Mouse (Mus musculus): Measurements from ENCODE around the gene Mfsd10. TPM values are rescaled to one million over a fixed set of nuclear protein-coding genes. Genes with fewer than 3 reads are reported as not detected.

The Mfsd10 gene
- polyA plus RNA-seq, 1 experiment from 2014 or later = 109 TPM

DNA sequence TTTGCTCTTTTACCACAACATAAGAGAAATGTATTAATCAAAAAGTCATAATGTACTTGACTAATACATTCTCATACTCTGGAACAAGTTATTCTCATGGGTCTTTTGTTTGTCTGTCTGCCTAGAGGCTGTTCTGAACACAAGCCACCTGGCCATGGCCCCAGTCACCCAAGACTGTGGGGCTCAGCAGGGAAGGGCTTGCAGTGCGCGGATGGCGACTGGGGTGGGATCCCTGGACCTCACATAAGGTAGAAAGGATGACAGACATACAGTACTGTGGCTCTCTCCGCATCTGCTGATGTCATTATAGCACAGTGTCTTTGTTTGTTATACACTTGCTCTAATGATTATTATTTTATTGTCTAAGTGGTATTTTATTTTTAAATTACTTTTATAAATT, 46.3 kb downstream of the Mfsd10 start:
- Histone ChIP-seq H3K4me1 (ENCODE audit: control insufficient read depth, insufficient read depth, low read depth, low read length) (peaks cover 5% of the 10 kb centered on the region), H3K9ac (ENCODE audit: low read depth, low read length) (no peak overlapping the region; the same call in 1 of the 2 replicates), H3K9me3 (ENCODE audit: control insufficient read depth, low read length) (no peaks in the 10 kb centered on the region), H3K4me3 (ENCODE audit: low read length) (no peak overlapping the region), H3K4me2 (ENCODE audit: low read length) (no peak overlapping the region), H3K27ac (ENCODE audit: low read depth, low read length) (no peak overlapping the region), H3K27me3 (replicated peaks; ENCODE audit: control insufficient read depth, insufficient read depth, low read length) (no peaks in the 10 kb centered on the region), H3K36me3 (ENCODE audit: control insufficient read depth, insufficient read depth, low read length) (no peaks in the 10 kb centered on the region)
- 34% methylated on average over 4 of the region's 4 CpGs for WGBS
- no peak for ATAC-seq

DNA sequence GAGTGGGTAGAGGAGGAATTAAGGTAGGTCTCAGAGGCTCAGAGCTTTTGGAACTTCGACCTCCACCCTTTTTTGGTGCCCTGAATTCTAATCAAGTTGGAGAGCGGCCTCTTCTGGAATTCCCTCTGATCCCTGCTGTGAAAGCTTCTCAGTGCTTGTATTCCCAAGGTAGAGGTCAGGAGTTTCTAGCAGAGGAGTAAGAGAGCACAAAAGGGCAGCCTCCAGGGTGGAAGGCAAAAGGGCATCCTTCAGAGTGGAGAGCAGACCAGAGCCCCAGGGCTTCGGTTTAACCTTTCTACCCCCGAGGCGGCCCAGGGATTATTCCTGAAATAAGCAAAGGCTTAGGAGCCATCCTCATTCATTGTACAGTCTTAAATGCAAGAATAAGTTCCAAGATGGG, 47.0 kb downstream of the Mfsd10 start:
- no peak overlapping the region for H3K4me2 ChIP-seq (ENCODE audit: low read length)
- no peak for ATAC-seq
- H3K27me3 ChIP-seq (replicated peaks; ENCODE audit: control insufficient read depth, insufficient read depth, low read length) = no peaks in the 10 kb centered on the region
- 14% methylated on average over 5 of the region's 5 CpGs for WGBS
- no peak overlapping the region for H3K27ac ChIP-seq (ENCODE audit: low read depth, low read length)
- H3K4me1 ChIP-seq (ENCODE audit: control insufficient read depth, insufficient read depth, low read depth, low read length) = peaks cover 5% of the 10 kb centered on the region
- H3K4me3 ChIP-seq (ENCODE audit: low read length) = no peak overlapping the region
- H3K36me3 ChIP-seq (ENCODE audit: control insufficient read depth, insufficient read depth, low read length) = no peaks in the 10 kb centered on the region
- no peak overlapping the region for H3K9ac ChIP-seq (ENCODE audit: low read depth, low read length)
- no peaks in the 10 kb centered on the region for H3K9me3 ChIP-seq (ENCODE audit: control insufficient read depth, low read length)

DNA sequence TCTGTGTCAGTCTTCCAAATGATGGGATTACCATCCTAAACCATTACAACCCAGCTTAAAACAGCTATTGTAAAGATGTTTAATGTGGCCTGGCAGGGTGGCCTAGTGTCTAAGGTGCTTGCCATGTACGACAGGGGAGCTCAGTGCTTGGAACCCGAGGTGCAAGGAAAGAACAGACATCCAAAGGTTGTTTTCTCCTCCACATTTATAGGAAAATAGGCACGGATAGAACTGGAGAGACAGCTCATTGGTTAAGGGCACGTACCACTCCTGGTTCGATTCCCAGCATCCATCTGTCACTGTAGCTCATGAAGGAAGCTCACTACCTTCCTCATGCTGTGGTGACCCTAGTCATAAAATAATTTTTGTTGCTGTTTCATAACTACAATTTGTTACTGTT, 49.1 kb downstream of the Mfsd10 start:
- 0 out of 2 replicates have a peak, but pooled peaks cover 3% of the 10 kb centered on the region for H3K36me3 ChIP-seq (ENCODE audit: control insufficient read depth, insufficient read depth, low read length)
- H3K27ac ChIP-seq (ENCODE audit: low read depth, low read length) = no peak overlapping the region
- no peaks in the 10 kb centered on the region for H3K27me3 ChIP-seq (replicated peaks; ENCODE audit: control insufficient read depth, insufficient read depth, low read length)
- 89% methylated on average over 5 of the region's 5 CpGs for WGBS
- ATAC-seq = no peak
- H3K9ac ChIP-seq (ENCODE audit: low read depth, low read length) = no peak overlapping the region
- H3K4me3 ChIP-seq (ENCODE audit: low read length) = no peak overlapping the region
- H3K9me3 ChIP-seq (ENCODE audit: control insufficient read depth, low read length) = no peaks in the 10 kb centered on the region
- peaks cover 5% of the 10 kb centered on the region for H3K4me1 ChIP-seq (ENCODE audit: control insufficient read depth, insufficient read depth, low read depth, low read length)
- H3K4me2 ChIP-seq (ENCODE audit: low read length) = no peak overlapping the region

DNA sequence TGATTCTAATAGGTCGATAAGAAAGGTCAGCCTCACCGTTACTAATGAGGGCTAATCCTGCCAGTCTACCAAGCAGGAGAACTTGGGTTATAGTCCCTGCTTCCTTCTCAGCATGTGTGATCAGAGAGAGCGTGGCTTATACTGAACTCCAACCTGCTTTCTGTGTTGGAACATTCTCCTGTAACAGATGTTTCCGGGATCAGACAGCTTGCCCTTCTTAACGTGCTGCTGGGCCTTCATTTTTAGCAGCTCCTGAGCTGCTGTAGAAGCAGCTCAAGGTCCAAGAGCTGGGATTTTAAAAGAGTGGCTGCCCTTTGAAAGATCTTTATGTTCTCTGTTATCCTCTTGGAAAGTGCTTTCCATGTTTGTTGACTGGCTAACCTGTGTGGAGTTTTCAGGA, 51.8 kb downstream of the Mfsd10 start:
- Histone ChIP-seq H3K4me3 (ENCODE audit: low read length) (no peak overlapping the region), H3K27me3 (replicated peaks; ENCODE audit: control insufficient read depth, insufficient read depth, low read length) (no peaks in the 10 kb centered on the region), H3K4me1 (ENCODE audit: control insufficient read depth, insufficient read depth, low read depth, low read length) (peaks cover 7% of the 10 kb centered on the region; the same call in 1 of the 2 replicates), H3K36me3 (ENCODE audit: control insufficient read depth, insufficient read depth, low read length) (0 out of 2 replicates have a peak, but pooled peaks cover 3% of the 10 kb centered on the region), H3K9me3 (ENCODE audit: control insufficient read depth, low read length) (no peaks in the 10 kb centered on the region), H3K9ac (ENCODE audit: low read depth, low read length) (no peak overlapping the region), H3K27ac (ENCODE audit: low read depth, low read length) (no peak overlapping the region), H3K4me2 (ENCODE audit: low read length) (no peak overlapping the region)
- 77% methylated on average over 5 of the region's 5 CpGs for WGBS
- ATAC-seq = no peak

Other genes starting within 250 kb of the Mfsd10 start
- gene Tnip2, start 123.2 kb downstream of the Mfsd10 start, polyA plus RNA-seq (2015; fragmentation: Nextera tagmentation; extraction: Ambion mirVana) = 15.1 and 15.4 TPM in 2 replicates
- 17.1 and 25.5 TPM in 2 replicates for gene Sh3bp2, start 111.4 kb downstream of the Mfsd10 start, polyA plus RNA-seq (2015; fragmentation: Nextera tagmentation; extraction: Ambion mirVana)
- 224 and 241 TPM in 2 replicates for gene Add1, start 63.5 kb downstream of the Mfsd10 start, polyA plus RNA-seq (2015; fragmentation: Nextera tagmentation; extraction: Ambion mirVana)
- gene Nop14, start 22.9 kb upstream of the Mfsd10 start, polyA plus RNA-seq (2015; fragmentation: Nextera tagmentation; extraction: Ambion mirVana) = 20.4 and 21.2 TPM in 2 replicates
- gene Grk4, start 23.2 kb upstream of the Mfsd10 start, polyA plus RNA-seq (2015; fragmentation: Nextera tagmentation; extraction: Ambion mirVana) = 3.1 and 3.5 TPM in 2 replicates
- gene Htt, start 124.5 kb upstream of the Mfsd10 start, polyA plus RNA-seq (2015; fragmentation: Nextera tagmentation; extraction: Ambion mirVana) = 11.9 and 12.1 TPM in 2 replicates